Mouse (Mus musculus) hindbrain, embryonic 13.5 days (tissue): ENCODE data around the gene Atxn1. TPM values are rescaled to one million over a fixed set of nuclear protein-coding genes. Genes with fewer than 3 reads are reported as not detected.
A peak's percentile ranks its signal among the peaks of the same experiment; 100 is the strongest.

ENCODE experiments used
- ATAC-seq: fragments of 200-750 bp; cut with Nextera tagmentation; 2 replicates; pipeline ENCODE4 v1.8.0; 2017; ENCODE audit warnings: moderate TSS enrichment; ENCODE audit not compliant: low FRiP score
- H3K27ac ChIP-seq: fragments of 300-500 bp; sonication (generic); 2 replicates; pipeline ENCODE4 v1.5.1; 2015; ENCODE audit warnings: inconsistent platforms, mild to moderate bottlenecking, moderate library complexity
- H3K27me3 ChIP-seq: fragments of 300-500 bp; sonication (generic); 2 replicates; pipeline ENCODE4 v1.6.1; 2015; ENCODE audit warnings: mild to moderate bottlenecking, inconsistent platforms
- H3K36me3 ChIP-seq: fragments of 300-500 bp; sonication (generic); 2 replicates; pipeline ENCODE4 v1.6.1; 2015; ENCODE audit warnings: mild to moderate bottlenecking, inconsistent platforms
- H3K4me1 ChIP-seq: fragments of 300-500 bp; sonication (generic); replicated peaks from 2 replicates; pipeline ENCODE4 v1.6.1; 2015; ENCODE audit warnings: inconsistent platforms
- H3K4me2 ChIP-seq: fragments of 300-500 bp; sonication (generic); 2 replicates; pipeline ENCODE4 v1.6.1; 2015; ENCODE audit warnings: inconsistent platforms, mild to moderate bottlenecking, moderate library complexity
- H3K4me3 ChIP-seq: fragments of 300-500 bp; sonication (generic); 2 replicates; pipeline ENCODE4 v1.5.1; 2015; ENCODE audit warnings: mild to moderate bottlenecking, inconsistent platforms
- H3K9ac ChIP-seq: fragments of 300-500 bp; sonication (generic); 2 replicates; pipeline ENCODE4 v1.6.1; 2015; ENCODE audit warnings: mild to moderate bottlenecking, inconsistent platforms
- H3K9me3 ChIP-seq: fragments of 300-500 bp; sonication (generic); 2 replicates; pipeline ENCODE4 v1.6.1; 2016; ENCODE audit warnings: inconsistent platforms
- WGBS: fragments of 180-500 bp; shearing (Covaris S2); methylation state at CpG from one replicate; pipeline ENCODE4 v1.1.7; 2015; 5-methylcytosine and 5-hydroxymethylcytosine counted together
- polyA plus RNA-seq: library from polyadenylated mRNA; unstranded; fragments of >200 nt; fragmentation: Nextera tagmentation; extraction: Ambion mirVana; gene quantifications from 2 replicates; pipeline ENCODE4 v1.2.1, GENCODE M21; 2015

Gene Atxn1
- polyA plus RNA-seq, 1 experiment from 2014 or later = 8.1 TPM

DNA sequence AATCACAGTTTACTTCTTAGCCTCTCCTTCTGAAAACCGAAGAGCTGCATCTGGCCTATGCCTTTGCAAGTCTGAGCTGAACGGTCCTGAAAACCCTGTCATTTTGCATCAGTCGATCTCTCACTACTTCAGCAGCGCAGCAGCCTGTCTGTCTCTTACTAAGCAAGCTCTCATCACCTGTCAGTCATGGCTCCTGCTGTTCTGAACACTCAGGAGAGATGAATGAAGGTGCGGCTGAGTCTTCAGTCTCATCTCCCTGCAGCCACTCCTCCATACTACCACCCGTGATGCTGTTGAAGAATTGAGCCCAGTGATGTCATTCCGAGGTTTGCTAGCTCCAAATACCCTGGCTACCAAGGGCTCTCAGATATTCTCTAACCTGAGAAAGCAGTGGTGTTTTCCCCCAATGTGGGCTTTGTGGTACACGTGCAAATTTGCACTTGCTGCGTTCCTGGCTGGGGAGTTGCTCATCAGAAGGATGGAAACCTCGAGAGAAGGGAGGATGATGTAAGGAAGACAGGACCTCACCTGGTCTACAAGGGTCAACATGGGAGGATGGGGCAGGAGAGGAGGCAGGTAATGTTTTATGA, 313.1 kb downstream of the Atxn1 start:
- H3K27me3 ChIP-seq = no peaks in the 10 kb centered on the region
- no peak overlapping the region for H3K4me2 ChIP-seq
- H3K4me1 ChIP-seq = 0 out of 2 replicates have a peak, but pooled peaks cover 5% of the 10 kb centered on the region
- H3K36me3 ChIP-seq = no peaks in the 10 kb centered on the region
- no peak for ATAC-seq
- 82% methylated on average over 10 of the region's 10 CpGs for WGBS
- no peak overlapping the region for H3K9ac ChIP-seq
- no peak overlapping the region for H3K4me3 ChIP-seq
- peak overlapping the region; percentile 46 for H3K27ac ChIP-seq
- H3K9me3 ChIP-seq = 0 out of 2 replicates have a peak, but pooled peaks cover 4% of the 10 kb centered on the region

DNA sequence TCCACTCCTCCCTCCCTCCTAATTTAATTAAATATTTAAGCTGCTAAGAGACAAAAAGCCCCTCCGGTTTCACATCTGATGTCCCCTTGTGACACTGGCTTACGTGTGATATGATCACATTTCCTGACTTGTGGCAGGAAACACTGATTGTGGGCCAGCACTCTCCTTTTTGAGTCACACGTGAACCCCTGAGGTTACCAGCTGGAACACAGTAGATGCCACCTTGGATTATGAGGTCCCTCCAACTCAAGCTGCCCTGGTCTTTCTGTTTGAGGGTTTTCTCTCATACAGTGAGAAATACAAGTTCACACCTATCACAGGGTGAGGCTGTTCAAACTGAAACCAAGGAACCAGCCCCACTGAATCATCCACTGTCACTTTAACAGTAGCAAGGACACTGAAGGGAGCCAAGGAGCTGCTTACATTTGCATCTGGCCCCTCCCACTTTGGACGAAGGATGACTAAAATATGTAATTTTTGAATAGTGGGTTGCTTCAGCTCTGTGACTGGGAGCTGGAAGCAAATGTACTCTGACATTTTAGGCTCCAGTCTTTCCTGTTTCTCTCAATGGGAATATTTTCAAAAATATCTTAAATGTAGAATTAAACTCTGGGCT, 315.5 kb downstream of the Atxn1 start:
- H3K27me3 ChIP-seq = no peaks in the 10 kb centered on the region
- peaks cover 5% of the 10 kb centered on the region; the same call in 1 of the 2 replicates for H3K4me1 ChIP-seq
- H3K36me3 ChIP-seq = no peaks in the 10 kb centered on the region
- WGBS = 74% methylated on average over 4 of the region's 4 CpGs
- H3K4me2 ChIP-seq = no peak overlapping the region
- H3K4me3 ChIP-seq = no peak overlapping the region
- 0 out of 2 replicates have a peak, but pooled peaks cover 4% of the 10 kb centered on the region for H3K9me3 ChIP-seq
- no peak overlapping the region for H3K27ac ChIP-seq
- ATAC-seq = no peak
- no peak overlapping the region for H3K9ac ChIP-seq

DNA sequence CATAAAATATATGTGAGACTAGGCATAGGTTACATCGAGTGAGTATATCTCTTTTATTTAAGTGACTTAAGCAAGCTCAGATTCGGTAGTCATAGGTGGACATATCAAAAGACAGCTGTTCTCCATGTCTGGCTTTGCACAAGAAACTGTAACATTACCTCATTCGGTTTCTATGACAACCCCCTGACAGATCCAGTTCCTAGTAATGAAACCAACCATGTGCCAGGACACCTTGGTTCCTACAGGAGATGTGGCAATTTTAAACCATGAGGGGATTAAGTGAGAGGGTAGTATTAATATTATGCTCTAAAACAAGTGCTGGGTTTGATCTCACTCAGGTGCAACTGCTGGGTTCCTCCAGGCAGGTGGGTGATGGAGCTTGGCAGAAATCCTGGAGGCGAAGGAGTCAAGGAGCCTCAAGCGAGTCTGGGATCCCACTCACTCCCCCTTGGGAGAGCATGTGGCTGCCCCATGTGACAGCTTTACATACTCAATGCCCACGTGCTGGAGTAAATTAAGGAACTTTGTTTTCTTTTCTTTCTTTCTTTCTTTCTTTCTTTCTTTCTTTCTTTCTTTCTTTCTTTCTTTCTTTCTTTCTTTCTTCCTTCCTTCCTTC, 320.9 kb downstream of the Atxn1 start:
- H3K27me3 ChIP-seq = no peaks in the 10 kb centered on the region
- WGBS = 70% methylated on average over 6 of the region's 6 CpGs
- no peak overlapping the region for H3K27ac ChIP-seq
- no peak overlapping the region for H3K4me2 ChIP-seq
- H3K4me3 ChIP-seq = no peak overlapping the region
- no peak for ATAC-seq
- peaks cover 7% of the 10 kb centered on the region; the same call in 1 of the 2 replicates for H3K4me1 ChIP-seq
- no peaks in the 10 kb centered on the region for H3K9me3 ChIP-seq
- H3K36me3 ChIP-seq = no peaks in the 10 kb centered on the region
- H3K9ac ChIP-seq = no peak overlapping the region

DNA sequence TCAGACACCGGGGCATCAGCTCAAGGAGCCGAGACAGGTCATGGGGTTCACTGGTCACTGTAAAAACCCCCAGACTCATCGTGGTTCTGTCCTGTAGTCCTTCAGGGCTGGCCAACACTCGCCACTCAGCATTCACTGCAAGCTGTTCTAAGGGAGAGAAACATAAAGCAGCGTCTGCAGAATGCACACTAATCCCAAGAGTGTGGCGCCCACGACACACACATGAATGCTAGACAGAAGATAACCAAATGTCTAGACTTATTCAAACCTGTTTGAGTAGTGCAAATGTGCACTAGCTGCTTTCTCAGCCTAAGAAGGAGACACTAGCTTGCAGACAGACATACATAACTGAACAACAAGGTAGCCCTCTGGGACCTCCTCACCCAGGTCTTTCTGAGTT, 321.9 kb downstream of the Atxn1 start:
- H3K27me3 ChIP-seq = no peaks in the 10 kb centered on the region
- H3K4me1 ChIP-seq = peaks cover 7% of the 10 kb centered on the region; the same call in 1 of the 2 replicates
- no peak overlapping the region for H3K4me2 ChIP-seq
- H3K9me3 ChIP-seq = no peaks in the 10 kb centered on the region
- ATAC-seq = no peak
- H3K9ac ChIP-seq = no peak overlapping the region
- no peak overlapping the region for H3K4me3 ChIP-seq
- WGBS = 81% methylated on average over 7 of the region's 7 CpGs
- no peaks in the 10 kb centered on the region for H3K36me3 ChIP-seq
- H3K27ac ChIP-seq = no peak overlapping the region

DNA sequence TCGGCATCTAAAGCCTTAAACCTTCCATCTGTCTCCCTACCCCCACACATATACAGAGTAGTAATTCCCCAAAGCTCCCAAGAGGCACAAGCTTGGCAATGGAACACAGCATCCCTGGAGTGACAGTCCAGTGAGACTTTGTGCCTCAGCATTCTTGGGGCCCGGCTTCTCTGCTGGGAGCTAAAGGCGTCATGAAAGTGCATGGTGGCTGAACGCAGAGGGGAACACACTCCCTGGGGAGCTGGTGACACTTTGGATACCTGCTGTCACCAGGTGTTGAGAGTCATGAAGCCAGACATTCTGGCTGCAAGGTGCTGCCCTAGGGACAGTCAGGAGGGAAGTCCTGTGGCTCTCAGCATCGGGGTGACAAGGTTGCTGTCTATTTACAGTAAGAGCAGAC, 324.4 kb downstream of the Atxn1 start:
- no peaks in the 10 kb centered on the region for H3K36me3 ChIP-seq
- H3K27me3 ChIP-seq = no peaks in the 10 kb centered on the region
- H3K4me3 ChIP-seq = no peak overlapping the region
- no peak overlapping the region for H3K9ac ChIP-seq
- H3K9me3 ChIP-seq = no peaks in the 10 kb centered on the region
- H3K4me2 ChIP-seq = no peak overlapping the region
- ATAC-seq = no peak
- WGBS = 59% methylated on average over 5 of the region's 5 CpGs
- peaks cover 7% of the 10 kb centered on the region; the same call in 1 of the 2 replicates for H3K4me1 ChIP-seq
- no peak overlapping the region for H3K27ac ChIP-seq

DNA sequence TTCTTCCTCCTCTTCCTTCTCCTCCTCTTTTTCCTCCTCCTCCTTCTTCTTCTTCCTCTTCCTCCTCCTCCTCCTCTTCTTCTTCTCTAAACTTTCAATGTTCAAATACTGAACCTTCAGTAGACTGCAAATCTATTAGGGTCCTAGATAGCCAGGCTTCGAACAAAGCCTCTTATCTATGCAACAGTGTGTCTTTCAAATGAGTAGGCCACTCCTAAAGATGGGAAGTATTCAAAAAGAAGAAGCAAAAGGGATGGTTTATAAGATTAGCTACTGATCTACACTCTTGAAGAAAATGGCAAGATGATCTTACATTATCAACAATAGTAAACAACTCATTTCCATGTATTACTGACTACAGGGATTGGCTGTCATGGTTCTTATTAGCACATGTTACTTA, 326.5 kb downstream of the Atxn1 start:
- WGBS = 93% methylated on average over 1 of the region's 1 CpGs
- no peak overlapping the region for H3K4me2 ChIP-seq
- no peak for ATAC-seq
- H3K4me3 ChIP-seq = no peak overlapping the region
- no peak overlapping the region for H3K9ac ChIP-seq
- H3K9me3 ChIP-seq = no peaks in the 10 kb centered on the region
- no peaks in the 10 kb centered on the region for H3K36me3 ChIP-seq
- H3K4me1 ChIP-seq = 0 out of 2 replicates have a peak, but pooled peaks cover 4% of the 10 kb centered on the region
- H3K27ac ChIP-seq = no peak overlapping the region
- no peaks in the 10 kb centered on the region for H3K27me3 ChIP-seq

DNA sequence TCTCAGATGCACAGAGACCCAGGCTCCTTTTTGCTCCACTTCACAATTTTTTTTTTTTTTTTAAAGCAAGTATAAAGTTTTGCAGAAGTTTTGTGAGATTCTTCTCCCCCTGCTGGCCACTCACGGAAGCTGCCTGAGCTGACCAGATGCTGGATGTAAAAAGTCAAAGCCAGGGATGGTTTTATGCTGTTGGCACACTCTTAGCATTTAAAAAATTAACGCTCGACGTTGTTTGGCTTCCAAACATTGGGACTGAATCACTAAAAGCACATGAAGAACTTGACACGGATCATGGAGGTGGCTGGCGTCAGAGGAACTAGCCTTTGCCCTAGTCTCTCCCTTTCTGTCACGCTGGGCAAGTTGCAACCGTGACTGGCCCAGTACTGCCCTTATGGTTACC, 327.5 kb downstream of the Atxn1 start:
- no peak overlapping the region for H3K4me3 ChIP-seq
- no peak overlapping the region for H3K4me2 ChIP-seq
- no peak overlapping the region for H3K27ac ChIP-seq
- H3K9me3 ChIP-seq = no peaks in the 10 kb centered on the region
- no peak for ATAC-seq
- H3K27me3 ChIP-seq = no peaks in the 10 kb centered on the region
- no peaks in the 10 kb centered on the region for H3K36me3 ChIP-seq
- 0 out of 2 replicates have a peak, but pooled peaks cover 4% of the 10 kb centered on the region for H3K4me1 ChIP-seq
- no peak overlapping the region for H3K9ac ChIP-seq
- 57% methylated on average over 8 of the region's 8 CpGs for WGBS

DNA sequence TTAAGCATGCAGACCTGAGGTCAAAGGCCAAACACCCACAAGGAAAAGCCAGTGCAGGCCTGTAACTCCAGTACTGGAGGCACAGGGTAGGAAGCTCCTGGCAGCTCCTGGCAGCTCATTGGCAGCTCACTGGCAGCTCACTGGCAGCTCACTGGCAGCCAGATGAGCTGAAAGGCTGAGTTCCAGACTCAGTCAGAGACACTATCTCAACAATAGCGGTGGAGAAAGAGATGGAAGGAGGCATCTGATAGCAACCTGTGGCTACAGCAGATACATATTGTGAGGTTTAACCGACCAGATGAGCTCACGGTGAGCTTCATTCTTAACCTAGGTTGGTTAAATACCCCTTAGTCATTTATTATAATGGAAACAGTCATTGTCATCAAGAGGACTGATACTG, 328.4 kb downstream of the Atxn1 start:
- WGBS = 87% methylated on average over 3 of the region's 3 CpGs
- no peak overlapping the region for H3K27ac ChIP-seq
- ATAC-seq = no peak
- no peaks in the 10 kb centered on the region for H3K27me3 ChIP-seq
- no peak overlapping the region for H3K4me3 ChIP-seq
- no peak overlapping the region for H3K4me2 ChIP-seq
- 0 out of 2 replicates have a peak, but pooled peaks cover 4% of the 10 kb centered on the region for H3K4me1 ChIP-seq
- H3K36me3 ChIP-seq = no peaks in the 10 kb centered on the region
- H3K9ac ChIP-seq = no peak overlapping the region
- H3K9me3 ChIP-seq = no peaks in the 10 kb centered on the region

DNA sequence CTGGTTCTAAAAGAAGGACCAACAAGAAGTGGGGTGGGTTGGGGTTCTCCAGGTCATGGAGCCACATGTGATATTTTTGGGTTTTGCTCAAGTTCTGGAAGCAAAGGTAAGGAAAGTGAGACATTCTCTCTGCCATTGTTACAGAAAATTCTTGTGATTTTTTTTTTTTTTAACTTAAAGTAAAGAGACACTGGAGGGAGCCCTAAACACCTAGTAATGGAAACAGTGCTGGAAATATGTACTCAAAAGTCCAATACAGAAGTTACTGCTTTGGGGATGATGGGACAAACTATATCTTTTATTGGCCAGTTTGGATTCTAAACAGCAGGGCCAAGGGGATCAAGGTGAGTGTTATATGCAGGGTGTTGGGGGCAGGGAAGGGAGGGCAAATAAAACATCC, 330.9 kb downstream of the Atxn1 start:
- H3K27ac ChIP-seq = no peak overlapping the region
- no peak overlapping the region for H3K9ac ChIP-seq
- H3K4me1 ChIP-seq = no peaks in the 10 kb centered on the region
- no peak overlapping the region for H3K4me3 ChIP-seq
- H3K9me3 ChIP-seq = no peaks in the 10 kb centered on the region
- H3K27me3 ChIP-seq = no peaks in the 10 kb centered on the region
- H3K4me2 ChIP-seq = no peak overlapping the region
- no peak for ATAC-seq
- no peaks in the 10 kb centered on the region for H3K36me3 ChIP-seq

DNA sequence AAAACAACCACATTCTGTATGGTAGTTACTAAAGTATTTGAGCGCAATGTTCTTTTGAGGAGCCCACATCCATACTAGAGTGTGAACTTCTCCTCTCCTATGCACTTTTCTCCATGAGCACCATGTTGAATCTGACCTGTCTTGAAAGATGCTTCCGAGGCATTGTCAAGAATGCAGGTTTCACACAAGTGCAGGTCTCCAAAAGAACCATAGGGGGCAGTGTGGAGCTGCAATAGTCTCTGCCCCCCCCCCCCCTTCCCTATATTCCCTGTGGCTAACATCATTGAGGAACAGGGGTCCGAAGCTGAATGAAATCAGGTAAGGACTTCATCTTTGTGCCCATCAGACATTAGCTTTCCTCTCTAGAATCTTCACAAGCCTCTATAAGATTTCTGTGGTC, 332.7 kb downstream of the Atxn1 start:
- no peak overlapping the region for H3K4me3 ChIP-seq
- no peaks in the 10 kb centered on the region; the same call in 1 of the 2 replicates for H3K4me1 ChIP-seq
- no peaks in the 10 kb centered on the region for H3K9me3 ChIP-seq
- no peak overlapping the region for H3K9ac ChIP-seq
- H3K27ac ChIP-seq = no peak overlapping the region
- no peak overlapping the region for H3K4me2 ChIP-seq
- H3K27me3 ChIP-seq = no peaks in the 10 kb centered on the region
- 85% methylated on average over 3 of the region's 3 CpGs for WGBS
- ATAC-seq = no peak
- no peaks in the 10 kb centered on the region for H3K36me3 ChIP-seq

DNA sequence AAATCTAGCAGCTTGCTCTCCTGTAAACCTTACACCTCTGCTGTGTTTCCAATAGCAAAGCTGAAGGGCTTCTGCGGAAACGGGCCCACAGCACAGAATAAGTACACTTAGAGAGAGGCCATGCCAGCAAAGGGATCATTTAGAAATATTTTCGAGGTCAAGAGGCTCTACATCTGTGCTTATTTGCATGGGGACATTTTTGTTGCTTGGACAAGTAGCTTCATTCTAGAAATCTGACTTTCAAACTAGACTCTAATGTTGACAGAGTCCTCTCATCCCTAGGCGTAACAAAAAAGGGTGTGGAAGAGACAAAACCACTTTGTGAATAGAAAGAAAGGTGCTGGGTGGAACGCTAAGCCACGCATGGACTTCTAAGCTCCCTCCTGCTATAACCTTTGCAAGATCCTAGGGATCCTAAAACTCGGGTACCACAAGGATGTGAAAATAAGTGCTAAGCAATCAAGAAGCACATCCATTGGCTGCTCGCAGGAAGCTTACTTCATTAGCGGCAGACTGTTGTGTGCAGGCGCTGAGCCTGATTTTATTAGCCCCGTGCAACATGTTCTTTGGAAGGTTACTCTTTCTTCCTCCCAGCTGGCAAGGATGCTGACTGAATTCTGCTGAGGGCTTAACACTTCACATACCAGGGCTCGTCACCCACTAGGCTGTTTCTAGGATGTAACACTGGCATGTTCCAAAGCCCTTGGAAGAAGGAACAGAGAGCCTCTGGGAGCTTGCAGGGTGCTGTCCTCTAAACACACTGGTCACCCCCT, 334.1 kb downstream of the Atxn1 start:
- Histone ChIP-seq H3K4me3 (no peak overlapping the region), H3K9me3 (no peaks in the 10 kb centered on the region), H3K4me2 (no peak overlapping the region), H3K4me1 (no peaks in the 10 kb centered on the region; the same call in 1 of the 2 replicates), H3K27me3 (no peaks in the 10 kb centered on the region), H3K9ac (no peak overlapping the region), H3K36me3 (no peaks in the 10 kb centered on the region), H3K27ac (no peak overlapping the region)
- 76% methylated on average over 12 of the region's 12 CpGs for WGBS
- ATAC-seq = no peak

DNA sequence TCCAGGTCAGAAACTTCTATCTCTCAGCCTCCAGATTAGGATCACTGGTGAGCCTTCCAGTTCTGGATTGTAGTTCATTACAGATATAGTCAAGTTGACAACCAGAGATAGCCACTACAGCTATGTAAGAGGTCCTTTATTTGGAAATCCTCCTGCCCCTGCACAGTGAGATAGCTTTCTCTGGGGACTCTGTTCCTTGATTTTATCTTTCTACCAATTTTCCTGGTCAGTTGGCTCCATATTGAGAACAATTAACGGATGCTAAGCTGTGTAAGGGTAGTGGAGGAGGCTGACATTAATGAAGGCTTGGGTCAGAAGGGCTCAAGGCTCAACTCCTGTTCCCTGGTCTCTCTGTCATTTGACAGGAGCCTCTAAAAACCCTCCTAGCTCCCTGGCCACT, 335.1 kb downstream of the Atxn1 start:
- no peak overlapping the region for H3K27ac ChIP-seq
- no peak overlapping the region for H3K4me3 ChIP-seq
- H3K9ac ChIP-seq = no peak overlapping the region
- no peak overlapping the region for H3K4me2 ChIP-seq
- WGBS = 79% methylated on average over 1 of the region's 1 CpGs
- H3K9me3 ChIP-seq = no peaks in the 10 kb centered on the region
- H3K36me3 ChIP-seq = no peaks in the 10 kb centered on the region
- no peak for ATAC-seq
- H3K27me3 ChIP-seq = no peaks in the 10 kb centered on the region
- no peaks in the 10 kb centered on the region; the same call in 1 of the 2 replicates for H3K4me1 ChIP-seq
